Mouse (Mus musculus): ENCODE measurements around the gene Bcl2l15. TPM values are rescaled to one million over a fixed set of nuclear protein-coding genes. Genes with fewer than 3 reads are reported as not detected.

Bcl2l15 gene
- polyA plus RNA-seq (2012; rRNA removed) = 1.4 and 2.1 TPM in 2 replicates

GRCm38 (mm10) chr3:103832426-103832825, at the start of gene Bcl2l15:
Gene Bcl2l15 (plus strand): TSS chr3:103832601.

GRCm38 (mm10) chr3:103791230-103792110, 40.9 kb upstream of the Bcl2l15 start, which contains the start of gene Hipk1:
Gene Hipk1 (minus strand): TSS chr3:103791563.

GRCm38 (mm10) chr3:103808891-103809798, 23.3 kb upstream of the Bcl2l15 start, which contains the start of the genes Dclre1b, Ap4b1 and Gm43064:
Gene Dclre1b (minus strand): TSS chr3:103809444.
Gene Ap4b1 (plus strand): TSS chr3:103809520.
Gene Gm43064 (plus strand): TSS chr3:103809573.

GRCm38 (mm10) chr3:103858881-103859801, 26.7 kb downstream of the Bcl2l15 start, which contains the start of gene Ptpn22:
Gene Ptpn22 (plus strand): TSS chr3:103859795.

Other genes starting within 250 kb of the Bcl2l15 start
- 0.06 and 0.09 TPM in 2 replicates for gene Atg4a-ps, start 186.5 kb upstream of the Bcl2l15 start, polyA plus RNA-seq (2012; rRNA removed)
- 6.5 and 12.7 TPM in 2 replicates for gene Olfml3, start 94.6 kb upstream of the Bcl2l15 start, polyA plus RNA-seq (2012; rRNA removed)
- gene Gm10964, start 93.2 kb upstream of the Bcl2l15 start, polyA plus RNA-seq (2012; rRNA removed) = not detected in 2 replicates
- 31.4 and 32.7 TPM in 2 replicates for gene Hipk1, start 41.0 kb upstream of the Bcl2l15 start, polyA plus RNA-seq (2012; rRNA removed)
- gene Dclre1b, start 23.2 kb upstream of the Bcl2l15 start, polyA plus RNA-seq (2012; rRNA removed) = 10.8 and 11.3 TPM in 2 replicates
- 26.0 and 26.8 TPM in 2 replicates for gene Ap4b1, start 23.1 kb upstream of the Bcl2l15 start, polyA plus RNA-seq (2012; rRNA removed)
- gene Gm43064, start 23.0 kb upstream of the Bcl2l15 start, polyA plus RNA-seq (2012; rRNA removed) = 0.20 and 0.38 TPM in 2 replicates
- gene Ptpn22, start 27.2 kb downstream of the Bcl2l15 start, polyA plus RNA-seq (2012; rRNA removed) = 0.50 and 0.76 TPM in 2 replicates
- gene Rsbn1, start 81.5 kb downstream of the Bcl2l15 start, polyA plus RNA-seq (2012; rRNA removed) = 15.9 and 18.6 TPM in 2 replicates
- gene Phtf1, start 135.5 kb downstream of the Bcl2l15 start, polyA plus RNA-seq (2012; rRNA removed) = 27.4 and 30.7 TPM in 2 replicates

All from central nervous system, embryonic 14 days (tissue).